Mouse (Mus musculus) E14TG2a.4 (cell line): ENCODE measurements at regions not wholly inside any gene's neighbourhood (a gene's known extent, or its start where the extent isn't known, plus 50 kb on each side); places are given as distances from the start of the nearest gene placed in this dataset.

Source experiments
- H3K27me3 ChIP-seq: 2 replicates; pipeline ENCODE4 v1.6.1; 2014; ENCODE audit warnings: low read length, control low read depth; ENCODE audit not compliant: insufficient read depth
- H3K36me3 ChIP-seq: 2 replicates; pipeline ENCODE4 v1.6.1; 2014; ENCODE audit warnings: low read length, control low read depth; ENCODE audit not compliant: insufficient read depth
- H3K4me1 ChIP-seq: replicated peaks from 2 replicates; pipeline ENCODE4 v1.6.1; 2014; ENCODE audit warnings: low read depth, low read length, control low read depth
- H3K4me3 ChIP-seq: replicated peaks from 2 replicates; pipeline ENCODE4 v1.5.1; 2014; ENCODE audit warnings: mild to moderate bottlenecking, low read length
- H3K9me3 ChIP-seq: 2 replicates; pipeline ENCODE4 v1.6.1; 2014; ENCODE audit warnings: low read length, control low read depth
- CTCF ChIP-seq: conservative IDR thresholded peaks from 2 replicates; pipeline ENCODE4 v1.5.1; 2014; ENCODE audit warnings: low read length
- NANOG ChIP-seq: IDR thresholded peaks from 2 replicates; pipeline ENCODE4 v1.6.1; 2014; ENCODE audit warnings: borderline replicate concordance, low read length, mixed read lengths
- POU5F1 ChIP-seq: IDR thresholded peaks from 2 replicates; pipeline ENCODE4 v1.6.1; 2014; ENCODE audit warnings: low read length, borderline replicate concordance

DNA sequence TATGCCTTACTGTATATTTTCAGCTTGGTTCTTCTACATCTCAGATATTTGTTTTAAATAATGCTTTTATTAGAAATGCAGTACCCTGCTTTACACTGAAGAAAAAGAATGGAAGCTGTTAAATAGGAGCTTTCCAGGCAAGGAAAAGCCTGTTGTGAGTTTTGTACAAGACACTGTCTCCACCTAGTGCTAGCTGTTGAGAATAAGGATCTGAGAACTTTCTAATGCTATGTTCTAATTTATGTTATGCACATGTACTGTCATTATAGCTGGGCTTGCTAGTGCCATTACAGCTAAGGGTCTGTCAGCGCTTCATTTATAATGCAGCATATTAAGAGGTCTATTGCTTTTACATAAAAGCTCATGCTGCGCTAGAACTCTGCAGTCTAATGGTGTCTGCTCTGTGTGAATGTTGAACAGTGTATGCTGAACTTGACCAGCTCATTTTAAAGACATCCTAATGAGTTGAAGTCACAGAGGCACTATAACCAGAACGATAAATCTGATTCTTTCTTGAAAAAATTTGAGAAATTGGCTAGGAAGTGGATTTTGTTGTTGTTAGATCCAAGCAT lies 315.4 kb upstream of the Dnajc24 start:
- H3K36me3 ChIP-seq: no peaks in the 10 kb centered on the region
- TF ChIP-seq NANOG (no peak), POU5F1 (no peak), CTCF (no peak)
- no peaks in the 10 kb centered on the region for H3K27me3 ChIP-seq
- no peaks in the 10 kb centered on the region for H3K9me3 ChIP-seq
- H3K4me1 ChIP-seq: no peaks in the 10 kb centered on the region
- H3K4me3 ChIP-seq: no peak overlapping the region

DNA sequence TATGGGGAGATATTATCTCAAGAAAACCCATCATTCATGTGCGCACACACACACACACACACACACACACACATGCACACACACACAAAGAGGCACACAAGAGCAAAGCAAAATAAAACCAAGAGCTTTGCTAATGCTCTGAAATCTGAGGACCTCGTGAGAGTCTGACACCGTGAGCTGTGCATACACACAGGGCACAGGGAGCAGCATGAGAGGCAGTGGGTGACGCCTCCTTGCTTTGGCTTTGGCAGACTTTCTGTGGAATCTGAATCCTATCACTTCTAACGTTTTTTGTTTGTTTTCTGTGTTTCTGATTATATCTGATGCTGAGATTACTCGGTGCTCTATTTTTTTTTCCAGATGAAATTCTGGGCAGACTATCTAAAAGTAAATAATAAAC lies 343.4 kb upstream of the Dnajc24 start:
- Histone ChIP-seq H3K36me3 (no peaks in the 10 kb centered on the region), H3K9me3 (no peaks in the 10 kb centered on the region), H3K27me3 (no peaks in the 10 kb centered on the region), H3K4me1 (no peaks in the 10 kb centered on the region), H3K4me3 (no peak overlapping the region)
- TF ChIP-seq CTCF (no peak), NANOG (no peak), POU5F1 (no peak)

DNA sequence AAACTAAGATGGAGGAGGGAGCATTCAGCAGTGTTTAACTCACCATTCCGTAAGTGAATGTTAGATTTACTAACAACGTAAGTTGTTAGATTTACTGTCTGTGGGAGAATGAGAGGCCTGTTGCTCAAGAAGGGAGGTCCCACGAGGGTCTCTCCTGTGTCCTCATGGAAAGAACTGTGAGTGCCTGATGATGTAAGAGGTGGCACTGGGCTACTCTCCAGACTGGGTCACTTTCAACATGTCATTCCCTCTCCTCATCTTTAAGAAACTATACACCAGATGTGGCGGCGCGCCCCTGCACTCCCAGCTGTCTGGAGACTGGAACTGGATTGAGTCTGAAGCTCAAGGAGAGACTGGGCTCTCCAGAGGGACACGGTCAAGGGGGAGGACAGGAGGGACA lies 343.9 kb upstream of the Dnajc24 start:
- Histone ChIP-seq H3K4me1 (no peaks in the 10 kb centered on the region), H3K27me3 (no peaks in the 10 kb centered on the region), H3K4me3 (no peak overlapping the region), H3K9me3 (no peaks in the 10 kb centered on the region), H3K36me3 (no peaks in the 10 kb centered on the region)
- TF ChIP-seq NANOG: no peak
- no peak for TF ChIP-seq POU5F1
- no peak for TF ChIP-seq CTCF

DNA sequence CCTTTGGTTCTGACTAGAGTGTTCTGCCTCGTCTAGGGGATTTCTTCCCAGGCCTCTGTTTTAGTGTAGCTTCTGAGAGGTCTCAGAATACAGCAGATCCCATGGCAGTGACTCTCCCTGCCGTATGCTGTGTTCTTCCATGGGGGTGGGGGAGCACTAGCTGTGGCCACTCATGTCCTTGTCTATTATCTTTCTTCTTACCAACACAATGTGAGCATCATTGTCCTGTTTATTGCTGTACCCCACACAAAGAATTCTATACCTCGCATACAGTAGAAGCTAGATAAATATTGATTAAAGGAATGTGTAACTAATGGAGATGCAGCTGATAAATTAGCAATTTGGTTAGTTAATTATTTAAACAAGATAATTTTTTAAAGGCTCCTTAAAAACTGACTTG lies 337.5 kb upstream of the Mpped2 start:
- TF ChIP-seq POU5F1 (no peak), NANOG (no peak), CTCF (no peak)
- Histone ChIP-seq H3K27me3 (no peaks in the 10 kb centered on the region; the same call in 1 of the 2 replicates), H3K9me3 (no peaks in the 10 kb centered on the region), H3K36me3 (no peaks in the 10 kb centered on the region), H3K4me3 (no peak overlapping the region), H3K4me1 (no peaks in the 10 kb centered on the region)

DNA sequence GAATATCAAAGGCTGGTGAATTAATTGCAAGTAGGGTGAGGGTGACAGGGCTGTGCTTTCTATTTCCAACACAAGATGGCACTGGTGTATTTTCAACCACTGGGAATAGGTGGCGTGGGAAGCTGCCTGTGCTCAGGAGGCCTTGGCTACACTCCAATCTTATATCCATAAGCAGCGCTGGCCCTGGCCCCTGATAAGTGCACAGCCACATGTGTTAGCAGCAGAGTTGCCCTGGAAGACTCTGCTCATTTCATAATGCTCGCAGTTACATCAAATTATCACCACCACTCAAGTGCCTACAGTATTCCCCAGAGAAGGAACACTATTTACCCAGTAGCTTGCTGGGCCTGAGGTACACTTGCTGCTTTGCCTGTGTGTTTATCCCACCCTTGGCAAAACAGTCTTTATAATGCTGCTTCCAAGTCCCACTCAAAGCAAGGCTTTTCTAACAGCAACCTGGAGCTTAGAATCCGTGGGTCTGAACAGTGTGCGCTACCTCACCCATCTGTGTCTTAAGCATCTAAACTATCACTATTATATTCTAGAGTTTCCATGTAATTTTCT lies 337.0 kb upstream of the Mpped2 start:
- no peaks in the 10 kb centered on the region for H3K36me3 ChIP-seq
- no peaks in the 10 kb centered on the region for H3K4me1 ChIP-seq
- no peaks in the 10 kb centered on the region for H3K9me3 ChIP-seq
- no peaks in the 10 kb centered on the region; the same call in 1 of the 2 replicates for H3K27me3 ChIP-seq
- no peak overlapping the region for H3K4me3 ChIP-seq
- TF ChIP-seq CTCF (peak; percentile 81), POU5F1 (no peak)

DNA sequence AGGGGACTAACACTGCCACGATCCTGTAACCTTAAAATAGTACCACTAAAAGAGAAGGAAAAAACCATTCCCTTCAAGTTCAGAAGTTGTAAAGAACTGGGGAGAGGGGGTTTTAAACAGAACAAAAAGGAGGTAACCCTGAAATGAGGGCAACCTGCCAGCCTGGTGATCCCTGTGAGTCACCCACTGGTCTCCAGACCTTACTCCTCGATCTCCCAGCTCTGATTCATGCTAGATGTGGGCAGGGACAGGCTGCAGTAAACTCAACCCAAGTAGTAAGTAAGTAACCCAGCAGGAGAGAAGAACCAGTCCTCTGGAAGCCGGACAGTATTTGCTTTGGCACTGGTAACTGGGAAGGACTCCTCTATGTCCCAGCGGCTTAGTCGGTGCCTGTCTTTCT lies 324.4 kb upstream of the Mpped2 start:
- H3K36me3 ChIP-seq: no peaks in the 10 kb centered on the region
- no peak overlapping the region for H3K4me3 ChIP-seq
- no peaks in the 10 kb centered on the region for H3K27me3 ChIP-seq
- no peak for TF ChIP-seq NANOG
- no peak for TF ChIP-seq CTCF
- H3K9me3 ChIP-seq: no peaks in the 10 kb centered on the region
- H3K4me1 ChIP-seq: no peaks in the 10 kb centered on the region

DNA sequence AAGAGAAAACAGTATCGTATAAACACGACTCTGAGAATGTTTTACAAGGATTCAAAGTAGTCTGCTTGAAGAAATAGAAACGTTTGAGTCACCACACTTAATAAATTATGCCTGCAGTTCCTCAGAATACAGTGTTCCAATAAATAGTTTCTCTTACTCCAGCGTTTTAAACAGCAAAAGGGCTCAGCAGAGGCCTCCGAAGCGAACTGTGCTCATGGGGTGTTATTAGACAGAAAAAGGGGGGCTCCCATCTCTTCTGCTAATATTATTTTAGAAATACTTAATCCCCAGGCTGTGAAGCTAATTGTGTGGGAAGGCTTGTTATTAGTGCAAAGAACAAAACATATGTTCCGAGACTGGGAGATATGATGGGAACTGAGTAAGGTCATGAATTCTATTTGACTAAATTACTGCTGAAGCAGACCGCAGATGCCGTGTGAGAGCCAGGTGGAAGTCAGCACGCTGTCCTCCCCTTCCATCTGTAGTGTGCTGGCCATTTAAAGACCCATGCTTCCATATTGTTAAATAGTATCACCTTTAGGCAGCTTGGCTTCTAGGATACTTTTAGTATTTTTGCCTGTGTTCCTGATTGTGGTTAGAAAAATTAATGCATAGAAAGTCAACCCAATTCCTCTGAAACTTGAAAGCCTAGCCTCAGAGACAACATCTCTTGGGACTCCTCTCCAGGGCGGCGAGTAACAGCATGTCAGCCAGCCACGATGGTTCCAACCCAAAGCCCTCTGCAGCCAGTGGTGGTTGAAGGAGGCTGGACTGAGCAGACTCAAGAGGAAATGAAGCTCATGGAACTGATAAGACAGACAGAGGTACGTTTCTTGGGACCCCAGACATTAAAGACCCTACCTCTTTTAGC lies 309.4 kb upstream of the Mpped2 start:
- Histone ChIP-seq H3K4me3 (no peak overlapping the region), H3K36me3 (no peaks in the 10 kb centered on the region), H3K4me1 (no peaks in the 10 kb centered on the region), H3K27me3 (no peaks in the 10 kb centered on the region), H3K9me3 (no peaks in the 10 kb centered on the region)
- no peak for TF ChIP-seq NANOG
- no peak for TF ChIP-seq CTCF
- no peak for TF ChIP-seq POU5F1

DNA sequence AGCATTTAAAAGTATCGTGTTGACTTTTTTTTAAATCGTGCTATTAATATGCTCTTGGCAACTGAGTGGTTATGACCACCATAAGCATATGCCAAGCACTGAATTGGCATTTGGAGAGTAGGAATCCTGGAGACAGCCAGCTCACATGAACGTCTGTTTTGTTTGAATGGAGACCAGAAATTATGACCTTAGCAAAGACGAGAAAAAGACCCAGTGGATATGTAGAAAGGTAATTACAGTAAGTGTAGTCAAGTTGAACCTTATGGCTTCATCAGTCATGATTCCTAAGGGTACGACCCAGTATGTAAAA lies 308.8 kb upstream of the Mpped2 start:
- no peaks in the 10 kb centered on the region for H3K9me3 ChIP-seq
- no peaks in the 10 kb centered on the region for H3K4me1 ChIP-seq
- no peaks in the 10 kb centered on the region for H3K27me3 ChIP-seq
- TF ChIP-seq CTCF (no peak), POU5F1 (no peak), NANOG (no peak)
- H3K4me3 ChIP-seq: no peak overlapping the region
- H3K36me3 ChIP-seq: no peaks in the 10 kb centered on the region

DNA sequence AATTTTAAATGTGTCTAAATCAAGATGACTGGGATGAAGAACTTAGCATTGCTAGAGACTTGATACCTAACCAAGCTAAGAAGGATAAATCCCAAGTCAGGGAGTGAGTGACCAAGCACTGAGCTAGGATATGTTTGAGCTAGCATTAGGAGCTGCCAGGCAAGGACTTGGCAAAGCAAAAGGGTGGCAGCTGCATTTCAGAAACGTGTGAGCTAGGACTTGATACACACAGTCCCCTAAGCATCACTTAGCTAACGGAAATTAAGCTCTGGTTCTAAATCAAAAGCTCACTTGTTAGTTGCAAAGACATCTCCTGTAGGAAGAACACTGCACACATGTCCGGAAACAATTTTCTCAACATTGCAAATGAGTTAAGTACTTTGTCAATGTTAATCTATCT lies 308.2 kb upstream of the Mpped2 start:
- no peak overlapping the region for H3K4me3 ChIP-seq
- TF ChIP-seq NANOG: no peak
- TF ChIP-seq POU5F1: no peak
- TF ChIP-seq CTCF: no peak
- no peaks in the 10 kb centered on the region for H3K36me3 ChIP-seq
- H3K27me3 ChIP-seq: no peaks in the 10 kb centered on the region
- H3K4me1 ChIP-seq: no peaks in the 10 kb centered on the region
- H3K9me3 ChIP-seq: no peaks in the 10 kb centered on the region
